Mouse (Mus musculus) kidney, embryonic 16.5 days (tissue): ENCODE measurements around the gene Iqschfp. TPM values are rescaled to one million over a fixed set of nuclear protein-coding genes. Genes with fewer than 3 reads are reported as not detected.

Source experiments
- ATAC-seq: fragments of 200-750 bp; cut with Nextera tagmentation; 2 replicates; pipeline ENCODE4 v1.8.0; 2017; ENCODE audit warnings: moderate TSS enrichment; ENCODE audit not compliant: low FRiP score, low TSS enrichment
- H3K27ac ChIP-seq: fragments of 300-500 bp; sonication (generic); 2 replicates; pipeline ENCODE4 v1.5.1; 2014; ENCODE audit warnings: low read length
- H3K27me3 ChIP-seq: fragments of 300-500 bp; sonication (generic); 2 replicates; pipeline ENCODE4 v1.6.1; 2014; ENCODE audit warnings: low read length, control low read depth, mixed read lengths; ENCODE audit not compliant: insufficient read depth
- H3K36me3 ChIP-seq: fragments of 300-500 bp; sonication (generic); 2 replicates; pipeline ENCODE4 v1.6.1; 2014; ENCODE audit warnings: low read length, control low read depth, mixed read lengths; ENCODE audit not compliant: insufficient read depth
- H3K4me1 ChIP-seq: fragments of 300-500 bp; sonication (generic); 2 replicates; pipeline ENCODE4 v1.6.1; 2014; ENCODE audit warnings: low read length, control low read depth, mixed read lengths; ENCODE audit not compliant: insufficient read depth
- H3K4me2 ChIP-seq: fragments of 300-500 bp; sonication (generic); replicated peaks from 2 replicates; pipeline ENCODE4 v1.6.1; 2014; ENCODE audit warnings: low read depth, low read length
- H3K4me3 ChIP-seq: fragments of 300-500 bp; sonication (generic); 2 replicates; pipeline ENCODE4 v1.5.1; 2014; ENCODE audit warnings: mild to moderate bottlenecking, low read length
- H3K9ac ChIP-seq: fragments of 300-500 bp; sonication (generic); replicated peaks from 2 replicates; pipeline ENCODE4 v1.6.1; 2014; ENCODE audit warnings: low read length
- H3K9me3 ChIP-seq: fragments of 300-500 bp; sonication (generic); 2 replicates; pipeline ENCODE4 v1.6.1; 2016; ENCODE audit warnings: low read length, control low read depth
- WGBS: fragments of 180-500 bp; shearing (Covaris S2); extraction: QIAGEN DNeasy Blood & Tissue Kit; methylation state at CpG from one replicate; pipeline ENCODE4 v1.1.7; 2014; 5-methylcytosine and 5-hydroxymethylcytosine counted together
- polyA plus RNA-seq: library from polyadenylated mRNA; unstranded; fragments of >200 nt; fragmentation: Nextera tagmentation; extraction: Ambion mirVana; gene quantifications from 2 replicates; pipeline ENCODE4 v1.2.1, GENCODE M21; 2015

The Iqschfp gene
- polyA plus RNA-seq, 1 experiment from 2014 or later, result not detected

- H3K36me3 ChIP-seq, result no peaks in the 10 kb centered on the region
- no peak overlapping the region for H3K27ac ChIP-seq
- H3K4me1 ChIP-seq, result no peaks in the 10 kb centered on the region
- 82% methylated on average over 2 of the region's 2 CpGs for WGBS
- H3K9ac ChIP-seq, result no peak overlapping the region
- no peaks in the 10 kb centered on the region for H3K27me3 ChIP-seq
- H3K4me3 ChIP-seq, result no peak overlapping the region
- H3K9me3 ChIP-seq, result no peaks in the 10 kb centered on the region
- no peak overlapping the region for H3K4me2 ChIP-seq
- ATAC-seq, result no peak
These were observed 529.8 kb downstream of the Iqschfp start for GRCm38 (mm10) chr3:68421849-68422248.

GRCm38 (mm10) chr3:68428081-68428480, 536.0 kb downstream of the Iqschfp start:
- Histone ChIP-seq H3K36me3 (no peaks in the 10 kb centered on the region), H3K27ac (no peak overlapping the region), H3K4me1 (no peaks in the 10 kb centered on the region), H3K4me2 (no peak overlapping the region), H3K4me3 (no peak overlapping the region), H3K9me3 (no peaks in the 10 kb centered on the region), H3K27me3 (no peaks in the 10 kb centered on the region), H3K9ac (no peak overlapping the region)
- WGBS, result 87% methylated on average over 5 of the region's 5 CpGs
- ATAC-seq, result no peak

DNA sequence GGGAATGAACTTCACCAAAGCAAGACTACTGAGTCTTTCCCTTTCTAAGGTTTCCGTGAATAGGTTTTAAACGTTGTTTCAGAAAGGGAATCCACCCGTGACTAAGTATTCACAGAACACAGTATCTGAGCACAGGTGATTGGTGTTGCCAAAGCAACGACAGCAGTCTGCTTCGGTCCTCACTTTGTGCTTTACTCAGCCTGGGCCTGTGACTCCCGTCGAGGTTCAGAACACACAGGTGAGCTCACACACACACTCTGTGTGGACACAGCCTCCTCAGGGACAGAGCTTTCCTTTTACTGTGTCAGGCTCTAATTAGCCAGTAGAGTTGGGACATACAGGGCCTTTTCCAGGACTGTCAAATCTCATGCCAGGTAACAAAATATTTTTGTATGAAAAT, 542.4 kb downstream of the Iqschfp start:
- no peak for ATAC-seq
- H3K9me3 ChIP-seq, result no peaks in the 10 kb centered on the region
- H3K4me2 ChIP-seq, result no peak overlapping the region
- no peak overlapping the region for H3K4me3 ChIP-seq
- H3K4me1 ChIP-seq, result no peaks in the 10 kb centered on the region
- no peak overlapping the region for H3K27ac ChIP-seq
- H3K9ac ChIP-seq, result no peak overlapping the region
- no peaks in the 10 kb centered on the region for H3K36me3 ChIP-seq
- H3K27me3 ChIP-seq, result no peaks in the 10 kb centered on the region
- WGBS, result 51% methylated on average over 7 of the region's 7 CpGs

DNA sequence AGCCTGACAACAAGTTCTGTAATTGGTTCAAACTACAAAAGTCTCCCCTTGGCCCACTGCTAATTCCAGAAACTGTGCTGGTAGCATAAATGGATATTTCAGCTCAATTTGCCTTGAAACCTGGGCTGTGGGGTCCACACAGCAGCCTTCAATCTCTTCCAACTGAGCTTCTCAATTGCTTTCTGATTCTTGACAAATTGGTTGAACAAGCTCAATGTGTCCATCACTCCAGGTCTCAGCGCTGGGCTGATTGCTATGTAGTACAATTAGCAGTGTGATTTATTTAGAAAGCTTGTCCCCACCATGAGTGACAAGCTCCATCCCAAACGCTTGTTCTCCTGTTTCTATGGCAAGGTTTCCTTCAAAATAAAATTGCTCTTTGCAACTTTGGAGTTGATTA, 542.9 kb downstream of the Iqschfp start:
- Histone ChIP-seq H3K9ac (no peak overlapping the region), H3K9me3 (no peaks in the 10 kb centered on the region), H3K27me3 (no peaks in the 10 kb centered on the region), H3K4me1 (no peaks in the 10 kb centered on the region), H3K27ac (no peak overlapping the region), H3K4me2 (no peak overlapping the region), H3K4me3 (no peak overlapping the region), H3K36me3 (no peaks in the 10 kb centered on the region)
- 71% methylated on average over 2 of the region's 2 CpGs for WGBS
- ATAC-seq, result no peak

GRCm38 (mm10) chr3:68448480-68448879, 556.4 kb downstream of the Iqschfp start:
- Histone ChIP-seq H3K9me3 (no peaks in the 10 kb centered on the region), H3K27ac (no peak overlapping the region), H3K4me2 (no peak overlapping the region), H3K9ac (no peak overlapping the region), H3K36me3 (no peaks in the 10 kb centered on the region), H3K4me3 (no peak overlapping the region), H3K4me1 (peaks cover 8% of the 10 kb centered on the region), H3K27me3 (no peaks in the 10 kb centered on the region)
- WGBS, result 78% methylated on average over 2 of the region's 2 CpGs
- no peak for ATAC-seq

DNA sequence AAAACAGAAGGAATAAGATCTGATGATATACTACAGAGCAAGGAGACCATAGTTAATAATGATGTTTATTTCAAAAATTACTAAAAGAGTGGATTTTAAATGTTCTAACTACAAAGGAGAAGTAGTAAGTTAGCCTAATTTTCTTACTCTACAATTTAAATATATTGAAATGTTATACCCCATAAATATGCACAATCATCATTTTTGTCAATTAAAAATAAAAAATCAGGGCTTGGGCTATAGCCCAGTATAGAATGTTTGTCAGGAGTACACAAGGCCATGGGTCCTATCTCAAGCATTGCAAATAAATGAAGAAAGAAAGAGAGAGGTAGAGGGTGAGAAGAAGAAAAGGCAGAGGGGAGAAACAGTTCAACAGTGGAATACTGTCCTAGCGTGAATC, 559.6 kb downstream of the Iqschfp start:
- ATAC-seq, result no peak
- Histone ChIP-seq H3K9me3 (no peaks in the 10 kb centered on the region), H3K27me3 (no peaks in the 10 kb centered on the region), H3K27ac (no peak overlapping the region), H3K4me1 (peaks cover 8% of the 10 kb centered on the region), H3K4me2 (no peak overlapping the region), H3K4me3 (no peak overlapping the region), H3K9ac (no peak overlapping the region), H3K36me3 (no peaks in the 10 kb centered on the region)
- WGBS, result 100% methylated on average over 1 of the region's 1 CpGs

- Histone ChIP-seq H3K4me1 (peaks cover 8% of the 10 kb centered on the region), H3K27ac (no peak overlapping the region), H3K4me2 (peak overlapping the region; percentile 23), H3K4me3 (no peak overlapping the region), H3K27me3 (no peaks in the 10 kb centered on the region), H3K9me3 (no peaks in the 10 kb centered on the region), H3K9ac (peak overlapping the region; percentile 44; the same call in 1 of the 2 replicates), H3K36me3 (no peaks in the 10 kb centered on the region)
- ATAC-seq, result 0 out of 2 replicates have a peak, but pooled peaks have one; percentile 6
- 6% methylated on average over 5 of the region's 5 CpGs for WGBS
These were observed 561.2 kb downstream of the Iqschfp start for GRCm38 (mm10) chr3:68453266-68453665.

- Histone ChIP-seq H3K4me2 (no peak overlapping the region), H3K27ac (no peak overlapping the region), H3K4me3 (no peak overlapping the region), H3K36me3 (no peaks in the 10 kb centered on the region), H3K9ac (no peak overlapping the region), H3K9me3 (no peaks in the 10 kb centered on the region), H3K27me3 (no peaks in the 10 kb centered on the region), H3K4me1 (peaks cover 8% of the 10 kb centered on the region)
- WGBS, result 46% methylated on average over 10 of the region's 10 CpGs
- ATAC-seq, result no peak
These were observed 561.9 kb downstream of the Iqschfp start for GRCm38 (mm10) chr3:68453719-68454455.

GRCm38 (mm10) chr3:68466643-68467042, 574.6 kb downstream of the Iqschfp start:
- H3K9ac ChIP-seq, result no peak overlapping the region
- 39% methylated on average over 5 of the region's 5 CpGs for WGBS
- ATAC-seq, result no peak
- no peak overlapping the region for H3K4me3 ChIP-seq
- H3K4me2 ChIP-seq, result no peak overlapping the region
- H3K27me3 ChIP-seq, result no peaks in the 10 kb centered on the region
- H3K4me1 ChIP-seq, result peaks cover 38% of the 10 kb centered on the region
- H3K9me3 ChIP-seq, result no peaks in the 10 kb centered on the region
- no peaks in the 10 kb centered on the region for H3K36me3 ChIP-seq
- H3K27ac ChIP-seq, result no peak overlapping the region

DNA sequence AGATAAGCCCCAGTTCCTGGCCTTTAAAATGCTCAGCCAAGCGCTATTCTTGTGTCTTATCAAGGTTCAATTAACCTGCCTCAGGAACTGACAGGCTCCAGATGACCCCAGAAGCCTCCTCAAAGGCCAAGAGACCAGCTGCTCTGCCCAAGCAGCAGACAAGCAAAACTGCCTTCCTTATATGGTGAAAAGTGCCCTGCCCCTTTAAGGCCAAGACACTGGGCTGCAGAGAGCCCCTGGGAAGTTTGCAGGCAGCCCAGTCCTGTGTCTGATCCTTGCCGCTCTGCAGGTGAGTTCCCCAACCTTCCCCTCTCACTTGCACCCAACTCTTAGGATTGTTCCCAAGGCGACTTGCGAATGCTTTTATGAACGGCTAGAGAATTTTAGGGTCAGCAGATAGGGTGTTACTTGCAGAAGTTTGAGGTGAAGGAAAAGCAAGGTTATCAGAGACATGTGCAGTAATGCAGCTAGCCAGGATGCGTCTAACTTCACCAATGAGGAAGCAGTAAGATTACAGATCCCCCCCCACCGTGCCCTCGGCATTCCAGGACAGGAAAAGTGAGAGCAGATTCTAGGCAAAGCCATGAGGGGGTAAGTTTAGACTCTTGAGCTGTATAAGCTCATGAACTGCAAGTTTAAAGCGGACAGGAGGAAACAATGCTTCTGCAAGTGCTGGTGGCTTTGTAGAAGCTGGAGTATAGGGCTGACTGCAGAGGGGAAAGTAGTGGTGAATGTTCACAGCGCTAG, 576.1 kb downstream of the Iqschfp start:
- Histone ChIP-seq H3K36me3 (no peaks in the 10 kb centered on the region), H3K4me2 (peak overlapping the region; percentile 57), H3K4me3 (peak overlapping the region; percentile 48), H3K9ac (peak overlapping the region; percentile 62), H3K27ac (peak overlapping the region; percentile 45), H3K4me1 (peaks cover 38% of the 10 kb centered on the region), H3K9me3 (no peaks in the 10 kb centered on the region), H3K27me3 (no peaks in the 10 kb centered on the region)
- peak; percentile 86 for ATAC-seq
- WGBS, result 3% methylated on average over 10 of the region's 10 CpGs
